Mouse (Mus musculus) kidney, embryonic 15.5 days (tissue): ENCODE measurements around the gene Nedd4. TPM values are rescaled to one million over a fixed set of nuclear protein-coding genes. Genes with fewer than 3 reads are reported as not detected.
A peak's percentile ranks its signal among the peaks of the same experiment; 100 is the strongest.
"Not testable (repeated sequence)": the region's sequence is repeated elsewhere in the genome, so short reads cannot be mapped to it uniquely, and the experiment has no call there.

ENCODE experiments used
- ATAC-seq: fragments of 200-750 bp; cut with Nextera tagmentation; replicated peaks from 2 replicates; pipeline ENCODE4 v1.8.0; 2017; ENCODE audit warnings: moderate TSS enrichment; ENCODE audit not compliant: low FRiP score
- H3K27ac ChIP-seq: fragments of 300-500 bp; sonication (generic); 2 replicates; pipeline ENCODE4 v1.5.1; 2015; ENCODE audit warnings: mild to moderate bottlenecking, inconsistent platforms
- H3K27me3 ChIP-seq: fragments of 300-500 bp; sonication (generic); 2 replicates; pipeline ENCODE4 v1.6.1; 2015; ENCODE audit warnings: inconsistent platforms
- H3K36me3 ChIP-seq: fragments of 300-500 bp; sonication (generic); 2 replicates; pipeline ENCODE4 v1.6.1; 2015; ENCODE audit warnings: inconsistent platforms
- H3K4me1 ChIP-seq: fragments of 300-500 bp; sonication (generic); 2 replicates; pipeline ENCODE4 v1.6.1; 2015; ENCODE audit warnings: inconsistent platforms
- H3K4me2 ChIP-seq: fragments of 300-500 bp; sonication (generic); 2 replicates; pipeline ENCODE4 v1.6.1; 2015; ENCODE audit warnings: moderate library complexity, mild to moderate bottlenecking, inconsistent platforms
- H3K4me3 ChIP-seq: fragments of 300-500 bp; sonication (generic); replicated peaks from 2 replicates; pipeline ENCODE4 v1.5.1; 2015; ENCODE audit warnings: mild to moderate bottlenecking, inconsistent platforms
- H3K9ac ChIP-seq: fragments of 300-500 bp; sonication (generic); 2 replicates; pipeline ENCODE4 v1.6.1; 2015; ENCODE audit warnings: mild to moderate bottlenecking, inconsistent platforms
- H3K9me3 ChIP-seq: fragments of 300-500 bp; sonication (generic); replicated peaks from 2 replicates; pipeline ENCODE4 v1.6.1; 2016; ENCODE audit warnings: inconsistent platforms
- WGBS: fragments of 180-500 bp; shearing (Covaris S2); methylation state at CpG from one replicate; pipeline ENCODE4 v1.1.7; 2015; ENCODE audit warnings: mixed read lengths; 5-methylcytosine and 5-hydroxymethylcytosine counted together
- polyA plus RNA-seq: library from polyadenylated mRNA; unstranded; fragments of >200 nt; fragmentation: Nextera tagmentation; extraction: Ambion mirVana; gene quantifications from 2 replicates; pipeline ENCODE4 v1.2.1, GENCODE M21; 2015

The Nedd4 gene
- polyA plus RNA-seq, 1 experiment from 2014 or later = 670 TPM

GRCm38 (mm10) chr9:72665517-72665916 is 3.4 kb downstream of the Nedd4 start:
- H3K27me3 ChIP-seq = no peaks in the 10 kb centered on the region
- peak overlapping the region; percentile 18; the same call in 1 of the 2 replicates for H3K27ac ChIP-seq
- H3K9me3 ChIP-seq = no peaks in the 10 kb centered on the region
- H3K4me3 ChIP-seq = peak overlapping the region; percentile 95
- peaks cover 53% of the 10 kb centered on the region for H3K4me1 ChIP-seq
- no peak for ATAC-seq
- H3K36me3 ChIP-seq = peaks cover 54% of the 10 kb centered on the region
- peak overlapping the region; percentile 77 for H3K4me2 ChIP-seq
- H3K9ac ChIP-seq = peak overlapping the region; percentile 100; the same call in 1 of the 2 replicates
- 42% methylated on average over 7 of the region's 7 CpGs for WGBS

- H3K4me2 ChIP-seq, H3K4me3 ChIP-seq, H3K9me3 ChIP-seq, ATAC-seq, H3K9ac ChIP-seq, H3K27me3 ChIP-seq: not testable (repeated sequence)
- WGBS = 78% methylated on average over 7 of the region's 8 CpGs
- Histone ChIP-seq H3K36me3 (peaks cover 61% of the 10 kb centered on the region), H3K27ac (peak overlapping the region; percentile 39; the same call in 1 of the 2 replicates), H3K4me1 (peaks cover 46% of the 10 kb centered on the region)
Measured at GRCm38 (mm10) chr9:72666352-72667021, 4.3 kb downstream of the Nedd4 start.

GRCm38 (mm10) chr9:72667126-72667525 is 5.0 kb downstream of the Nedd4 start:
- ATAC-seq = no peak
- H3K36me3 ChIP-seq = peaks cover 66% of the 10 kb centered on the region
- no peak overlapping the region for H3K4me2 ChIP-seq
- no peak overlapping the region for H3K9ac ChIP-seq
- no peak overlapping the region for H3K4me3 ChIP-seq
- H3K27ac ChIP-seq = peak overlapping the region; percentile 39; the same call in 1 of the 2 replicates
- peaks cover 44% of the 10 kb centered on the region for H3K4me1 ChIP-seq
- no peaks in the 10 kb centered on the region for H3K9me3 ChIP-seq
- 81% methylated on average over 3 of the region's 3 CpGs for WGBS
- no peaks in the 10 kb centered on the region for H3K27me3 ChIP-seq

GRCm38 (mm10) chr9:72669383-72669782 is 7.2 kb downstream of the Nedd4 start:
- no peak overlapping the region for H3K9ac ChIP-seq
- H3K4me1 ChIP-seq = peaks cover 40% of the 10 kb centered on the region
- 0 out of 2 replicates have a peak overlapping the region, but pooled peaks have one; percentile 14 for H3K27ac ChIP-seq
- 0 out of 2 replicates have a peak overlapping the region, but pooled peaks have one; percentile 7 for H3K4me2 ChIP-seq
- WGBS = 84% methylated on average over 7 of the region's 7 CpGs
- ATAC-seq = no peak
- H3K9me3 ChIP-seq = no peaks in the 10 kb centered on the region
- no peaks in the 10 kb centered on the region for H3K27me3 ChIP-seq
- H3K4me3 ChIP-seq = no peak overlapping the region
- peaks cover 87% of the 10 kb centered on the region for H3K36me3 ChIP-seq

- no peak overlapping the region for H3K9ac ChIP-seq
- ATAC-seq = no peak
Measured at GRCm38 (mm10) chr9:72672361-72672760, 10.2 kb downstream of the Nedd4 start.

GRCm38 (mm10) chr9:72674957-72675744 is 13.0 kb downstream of the Nedd4 start:
- Histone ChIP-seq H3K27ac (no peak overlapping the region), H3K4me2 (no peak overlapping the region), H3K4me3 (no peak overlapping the region), H3K9me3 (no peaks in the 10 kb centered on the region), H3K9ac (no peak overlapping the region), H3K4me1 (0 out of 2 replicates have a peak, but pooled peaks cover 2% of the 10 kb centered on the region), H3K27me3 (no peaks in the 10 kb centered on the region), H3K36me3 (peaks cover 87% of the 10 kb centered on the region)
- 86% methylated on average over 6 of the region's 6 CpGs for WGBS
- no peak for ATAC-seq

More at GRCm38 (mm10) chr9:72672361-72672760, 10.2 kb downstream of the Nedd4 start:
- Histone ChIP-seq H3K4me2 (no peak overlapping the region), H3K27me3 (no peaks in the 10 kb centered on the region), H3K36me3 (peaks cover 87% of the 10 kb centered on the region), H3K4me3 (no peak overlapping the region), H3K9me3 (no peaks in the 10 kb centered on the region), H3K4me1 (peaks cover 16% of the 10 kb centered on the region), H3K27ac (no peak overlapping the region)
- 30% methylated on average over 2 of the region's 2 CpGs for WGBS

- Histone ChIP-seq H3K9me3 (no peaks in the 10 kb centered on the region), H3K4me3 (no peak overlapping the region), H3K9ac (no peak overlapping the region), H3K36me3 (peaks cover 82% of the 10 kb centered on the region), H3K27me3 (no peaks in the 10 kb centered on the region), H3K4me1 (no peaks in the 10 kb centered on the region), H3K4me2 (no peak overlapping the region), H3K27ac (no peak overlapping the region)
- 82% methylated on average over 3 of the region's 3 CpGs for WGBS
- no peak for ATAC-seq
Measured at GRCm38 (mm10) chr9:72675745-72676200, 13.6 kb downstream of the Nedd4 start.

GRCm38 (mm10) chr9:72677659-72678058 is 15.5 kb downstream of the Nedd4 start:
- H3K9ac ChIP-seq = no peak overlapping the region
- H3K36me3 ChIP-seq = peaks cover 86% of the 10 kb centered on the region
- H3K4me3 ChIP-seq = no peak overlapping the region
- 87% methylated on average over 5 of the region's 5 CpGs for WGBS
- no peaks in the 10 kb centered on the region for H3K4me1 ChIP-seq
- no peak overlapping the region for H3K4me2 ChIP-seq
- no peak overlapping the region for H3K27ac ChIP-seq
- ATAC-seq = no peak
- H3K27me3 ChIP-seq = no peaks in the 10 kb centered on the region
- H3K9me3 ChIP-seq = no peaks in the 10 kb centered on the region

- H3K9me3 ChIP-seq = no peaks in the 10 kb centered on the region
- no peaks in the 10 kb centered on the region for H3K4me1 ChIP-seq
- peaks cover 84% of the 10 kb centered on the region for H3K36me3 ChIP-seq
- WGBS = 84% methylated on average over 4 of the region's 4 CpGs
- H3K9ac ChIP-seq = no peak overlapping the region
- H3K27ac ChIP-seq = no peak overlapping the region
- no peak for ATAC-seq
- no peaks in the 10 kb centered on the region for H3K27me3 ChIP-seq
- H3K4me2 ChIP-seq = no peak overlapping the region
- no peak overlapping the region for H3K4me3 ChIP-seq
Measured at GRCm38 (mm10) chr9:72678771-72679170, 16.6 kb downstream of the Nedd4 start.

GRCm38 (mm10) chr9:72681652-72682228 is 19.6 kb downstream of the Nedd4 start:
- Histone ChIP-seq H3K36me3 (peaks cover 83% of the 10 kb centered on the region), H3K4me2 (no peak overlapping the region), H3K4me1 (no peaks in the 10 kb centered on the region), H3K27ac (no peak overlapping the region), H3K27me3 (no peaks in the 10 kb centered on the region), H3K4me3 (no peak overlapping the region), H3K9me3 (no peaks in the 10 kb centered on the region), H3K9ac (no peak overlapping the region)
- ATAC-seq = no peak
- WGBS = 87% methylated on average over 8 of the region's 8 CpGs

- H3K9ac ChIP-seq = no peak overlapping the region
- no peaks in the 10 kb centered on the region for H3K9me3 ChIP-seq
- ATAC-seq = no peak
- H3K27me3 ChIP-seq = no peaks in the 10 kb centered on the region
- H3K4me2 ChIP-seq = no peak overlapping the region
- H3K27ac ChIP-seq = no peak overlapping the region
- no peaks in the 10 kb centered on the region for H3K4me1 ChIP-seq
- 94% methylated on average over 1 of the region's 1 CpGs for WGBS
- H3K36me3 ChIP-seq = peaks cover 85% of the 10 kb centered on the region
- H3K4me3 ChIP-seq = no peak overlapping the region
Measured at GRCm38 (mm10) chr9:72683268-72683667, 21.1 kb downstream of the Nedd4 start.

GRCm38 (mm10) chr9:72685231-72685630 is 23.1 kb downstream of the Nedd4 start:
- H3K4me1 ChIP-seq = peaks cover 1% of the 10 kb centered on the region; the same call in 1 of the 2 replicates
- H3K4me3 ChIP-seq = no peak overlapping the region
- H3K36me3 ChIP-seq = peaks cover 91% of the 10 kb centered on the region
- no peak overlapping the region for H3K27ac ChIP-seq
- no peak overlapping the region for H3K9ac ChIP-seq
- H3K27me3 ChIP-seq = no peaks in the 10 kb centered on the region
- no peaks in the 10 kb centered on the region for H3K9me3 ChIP-seq
- ATAC-seq = no peak
- no peak overlapping the region for H3K4me2 ChIP-seq
- 90% methylated on average over 4 of the region's 4 CpGs for WGBS
